Mouse (Mus musculus) embryonic facial prominence, embryonic 15.5 days (tissue): ENCODE results near the gene Rab43. TPM values are rescaled to one million over a fixed set of nuclear protein-coding genes. Genes with fewer than 3 reads are reported as not detected.

Experiments used
- ATAC-seq: fragments of 200-750 bp; cut with Nextera tagmentation; 2 replicates; pipeline ENCODE4 v1.8.0; 2017; ENCODE audit warnings: low read depth, moderate TSS enrichment; ENCODE audit not compliant: insufficient number of reproducible peaks, low FRiP score, low TSS enrichment
- H3K27ac ChIP-seq: fragments of 300-500 bp; sonication (generic); replicated peaks from 2 replicates; pipeline ENCODE4 v1.5.1; 2015; ENCODE audit warnings: mild to moderate bottlenecking, inconsistent platforms
- H3K27me3 ChIP-seq: fragments of 300-500 bp; sonication (generic); 2 replicates; pipeline ENCODE4 v1.6.1; 2015; ENCODE audit warnings: inconsistent platforms
- H3K36me3 ChIP-seq: fragments of 300-500 bp; sonication (generic); 2 replicates; pipeline ENCODE4 v1.6.1; 2015; ENCODE audit warnings: mild to moderate bottlenecking, inconsistent platforms
- H3K4me1 ChIP-seq: fragments of 300-500 bp; sonication (generic); 2 replicates; pipeline ENCODE4 v1.6.1; 2015; ENCODE audit warnings: inconsistent platforms
- H3K4me2 ChIP-seq: fragments of 300-500 bp; sonication (generic); replicated peaks from 2 replicates; pipeline ENCODE4 v1.6.1; 2015; ENCODE audit warnings: mild to moderate bottlenecking, inconsistent platforms
- H3K4me3 ChIP-seq: fragments of 300-500 bp; sonication (generic); replicated peaks from 2 replicates; pipeline ENCODE4 v1.5.1; 2015; ENCODE audit warnings: mild to moderate bottlenecking, inconsistent platforms
- H3K9ac ChIP-seq: fragments of 300-500 bp; sonication (generic); 2 replicates; pipeline ENCODE4 v1.6.1; 2015; ENCODE audit warnings: inconsistent platforms
- H3K9me3 ChIP-seq: fragments of 300-500 bp; sonication (generic); replicated peaks from 2 replicates; pipeline ENCODE4 v1.6.1; 2016; ENCODE audit warnings: inconsistent platforms
- WGBS: fragments of 180-500 bp; shearing (Covaris S2); methylation state at CpG from one replicate; pipeline ENCODE4 v1.1.7; 2015; 5-methylcytosine and 5-hydroxymethylcytosine counted together
- polyA plus RNA-seq: library from polyadenylated mRNA; unstranded; fragments of >200 nt; fragmentation: Nextera tagmentation; extraction: Ambion mirVana; gene quantifications from 2 replicates; pipeline ENCODE4 v1.2.1, GENCODE M21; 2015

Rab43 gene
- polyA plus RNA-seq, 1 experiment from 2014 or later = 18.0 TPM

DNA sequence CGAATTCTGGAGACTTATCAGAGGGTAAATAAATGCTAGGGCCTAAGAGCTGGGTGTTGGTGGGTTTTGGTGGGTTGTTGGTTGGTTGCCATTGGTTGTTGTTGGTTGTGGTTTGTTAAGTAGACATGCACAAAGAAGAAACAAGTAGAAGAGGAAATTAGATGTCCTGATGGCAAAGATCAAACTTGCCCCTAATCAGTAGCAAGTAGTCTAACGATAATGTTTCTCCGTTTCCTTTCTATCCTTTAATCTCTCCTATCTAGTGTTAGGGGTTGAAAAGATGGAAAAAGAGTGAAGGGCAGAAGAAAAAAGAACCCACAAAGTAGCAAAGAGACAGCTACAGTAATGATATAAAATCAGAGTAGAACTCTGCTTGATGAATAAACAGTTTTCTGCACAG, 67.3 kb downstream of the Rab43 start:
- no peak for ATAC-seq
- Histone ChIP-seq H3K27ac (no peak overlapping the region), H3K36me3 (no peaks in the 10 kb centered on the region), H3K9ac (no peak overlapping the region), H3K9me3 (no peaks in the 10 kb centered on the region), H3K27me3 (no peaks in the 10 kb centered on the region), H3K4me2 (no peak overlapping the region), H3K4me1 (peaks cover 12% of the 10 kb centered on the region; the same call in 1 of the 2 replicates), H3K4me3 (no peak overlapping the region)
- 76% methylated on average over 3 of the region's 3 CpGs for WGBS

DNA sequence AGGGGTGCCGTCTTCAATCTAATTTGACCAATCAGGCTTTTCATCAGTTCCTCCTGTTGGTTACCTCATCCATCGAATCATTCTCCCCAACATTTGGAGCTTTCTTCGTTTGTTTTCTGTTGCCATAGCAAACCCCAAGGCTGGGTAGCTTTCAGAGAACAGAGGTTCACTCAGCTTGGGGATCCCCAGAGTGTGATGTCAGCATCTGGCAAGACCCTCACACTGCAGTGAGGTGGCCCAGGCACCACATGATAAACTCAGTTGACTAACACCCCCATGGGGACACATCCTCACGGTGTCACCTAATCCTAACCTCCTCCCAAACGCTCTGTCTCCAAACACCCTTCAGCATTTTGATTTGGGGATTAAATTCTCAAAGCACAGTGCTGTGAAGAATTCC, 68.7 kb downstream of the Rab43 start:
- H3K9ac ChIP-seq = no peak overlapping the region
- no peaks in the 10 kb centered on the region for H3K27me3 ChIP-seq
- no peak overlapping the region for H3K27ac ChIP-seq
- no peaks in the 10 kb centered on the region for H3K9me3 ChIP-seq
- H3K4me3 ChIP-seq = no peak overlapping the region
- H3K4me2 ChIP-seq = no peak overlapping the region
- WGBS = 65% methylated on average over 5 of the region's 5 CpGs
- ATAC-seq = no peak
- peaks cover 12% of the 10 kb centered on the region; the same call in 1 of the 2 replicates for H3K4me1 ChIP-seq
- no peaks in the 10 kb centered on the region for H3K36me3 ChIP-seq

DNA sequence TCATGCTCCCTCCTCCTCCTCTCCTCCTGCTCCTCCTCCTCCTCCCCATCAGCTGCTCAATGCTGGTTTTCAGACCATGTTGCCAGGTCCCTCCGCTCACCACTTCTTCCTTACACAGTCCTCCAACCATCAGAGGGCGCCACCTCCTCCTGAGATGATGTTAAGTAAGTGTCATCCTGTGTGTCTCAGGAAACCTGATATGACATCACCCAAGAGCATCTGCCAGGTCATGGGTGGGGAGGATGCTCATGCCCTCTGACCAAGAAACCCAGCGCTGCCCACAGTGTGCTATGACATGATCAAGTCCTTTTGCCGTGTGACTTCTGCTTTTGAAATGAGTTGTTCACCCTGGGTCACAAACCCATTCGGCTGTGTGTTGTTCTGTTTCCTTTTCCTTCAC, 69.2 kb downstream of the Rab43 start:
- 79% methylated on average over 5 of the region's 5 CpGs for WGBS

GRCm38 (mm10) chr6:87741978-87742377, 70.0 kb downstream of the Rab43 start:
- no peaks in the 10 kb centered on the region for H3K36me3 ChIP-seq
- ATAC-seq = no peak
- no peaks in the 10 kb centered on the region; the same call in 1 of the 2 replicates for H3K27me3 ChIP-seq
- H3K9ac ChIP-seq = no peak overlapping the region
- peaks cover 9% of the 10 kb centered on the region; the same call in 1 of the 2 replicates for H3K4me1 ChIP-seq
- no peak overlapping the region for H3K4me2 ChIP-seq
- no peak overlapping the region for H3K4me3 ChIP-seq
- no peaks in the 10 kb centered on the region for H3K9me3 ChIP-seq
- no peak overlapping the region for H3K27ac ChIP-seq
- WGBS = 88% methylated on average over 8 of the region's 8 CpGs

More for the DNA sequence above, 69.2 kb downstream of the Rab43 start:
- no peak overlapping the region for H3K9ac ChIP-seq
- H3K4me1 ChIP-seq = peaks cover 12% of the 10 kb centered on the region; the same call in 1 of the 2 replicates
- H3K27me3 ChIP-seq = no peaks in the 10 kb centered on the region
- no peaks in the 10 kb centered on the region for H3K9me3 ChIP-seq
- no peak overlapping the region for H3K4me3 ChIP-seq
- no peak overlapping the region for H3K27ac ChIP-seq
- H3K36me3 ChIP-seq = no peaks in the 10 kb centered on the region
- ATAC-seq = no peak
- no peak overlapping the region for H3K4me2 ChIP-seq

DNA sequence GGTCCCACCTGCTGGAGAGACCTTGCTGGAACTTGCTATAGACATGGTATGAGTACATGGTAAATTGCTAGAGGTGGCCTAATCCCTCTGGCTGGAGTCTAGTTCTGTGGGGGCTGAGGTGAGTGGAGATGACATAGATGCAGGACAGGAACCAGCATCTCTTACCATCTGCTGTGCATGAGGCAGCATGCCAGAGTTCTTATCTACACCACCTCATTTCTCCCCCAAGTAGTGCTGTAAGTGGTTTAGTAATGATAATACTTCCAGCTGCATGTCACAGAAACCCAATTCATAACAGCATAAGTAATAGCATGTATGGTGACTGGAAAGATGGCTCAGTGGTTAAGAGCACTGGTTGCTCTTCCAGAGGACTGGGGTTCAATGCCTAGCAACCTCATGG, 71.5 kb downstream of the Rab43 start:
- no peak for ATAC-seq
- Histone ChIP-seq H3K4me3 (no peak overlapping the region), H3K9me3 (no peaks in the 10 kb centered on the region), H3K4me1 (no peaks in the 10 kb centered on the region), H3K9ac (no peak overlapping the region), H3K27me3 (no peaks in the 10 kb centered on the region; the same call in 1 of the 2 replicates), H3K27ac (no peak overlapping the region), H3K4me2 (no peak overlapping the region), H3K36me3 (no peaks in the 10 kb centered on the region)

DNA sequence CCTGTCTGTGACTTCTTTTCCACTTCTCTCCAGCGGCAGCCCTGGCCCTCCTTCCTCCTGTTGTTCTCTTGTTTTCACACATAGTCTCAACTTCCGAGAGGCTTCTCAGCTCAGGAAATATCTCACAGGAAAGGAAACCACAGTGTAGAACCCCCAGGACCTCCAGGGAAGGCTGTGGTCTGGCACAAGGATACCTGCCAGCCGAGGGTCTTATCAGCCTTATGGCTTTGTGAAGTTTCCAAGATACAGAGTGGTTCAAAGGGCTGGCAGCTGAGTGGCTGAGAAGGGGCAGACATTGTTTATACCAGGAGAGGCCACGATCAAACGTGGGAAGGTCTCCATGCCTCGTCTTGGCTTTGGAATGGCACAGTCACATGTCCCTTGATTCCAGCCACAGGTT, 72.1 kb downstream of the Rab43 start:
- Histone ChIP-seq H3K4me2 (no peak overlapping the region), H3K9ac (no peak overlapping the region), H3K27me3 (no peaks in the 10 kb centered on the region; the same call in 1 of the 2 replicates), H3K4me3 (no peak overlapping the region), H3K27ac (no peak overlapping the region), H3K36me3 (no peaks in the 10 kb centered on the region), H3K9me3 (no peaks in the 10 kb centered on the region), H3K4me1 (no peaks in the 10 kb centered on the region)
- WGBS = 57% methylated on average over 6 of the region's 6 CpGs
- ATAC-seq = no peak

Other genes with a start within 250 kb of the Rab43 start
- gene Prokr1, start 221.4 kb downstream of the Rab43 start, polyA plus RNA-seq = 7.5 and 7.8 TPM in 2 replicates
- 14.7 and 15.8 TPM in 2 replicates for gene Aplf, start 140.0 kb downstream of the Rab43 start, polyA plus RNA-seq
- 2.2 TPM in 2 replicates for gene Efcc1, start 81.3 kb downstream of the Rab43 start, polyA plus RNA-seq
- 0.83 and 0.97 TPM in 2 replicates for gene Gp9, start 34.1 kb downstream of the Rab43 start, polyA plus RNA-seq
- gene Gm45140, start 23.6 kb upstream of the Rab43 start, polyA plus RNA-seq = 3.4 and 5.9 TPM in 2 replicates
- 45.8 and 48.7 TPM in 2 replicates for gene Isy1, start 26.6 kb upstream of the Rab43 start, polyA plus RNA-seq
- 999 and 1,010 TPM in 2 replicates for gene Cnbp, start 38.9 kb upstream of the Rab43 start, polyA plus RNA-seq
- gene Copg1, start 75.7 kb upstream of the Rab43 start, polyA plus RNA-seq = 172 and 173 TPM in 2 replicates
- gene Hmces, start 101.8 kb upstream of the Rab43 start, polyA plus RNA-seq = 51.5 and 53.5 TPM in 2 replicates
- gene H1fx, start 169.5 kb upstream of the Rab43 start, polyA plus RNA-seq = 41.6 and 45.5 TPM in 2 replicates
- 218 and 225 TPM in 2 replicates for gene Rab7, start 233.1 kb upstream of the Rab43 start, polyA plus RNA-seq